Mouse (Mus musculus) forebrain, embryonic 13.5 days (tissue): ENCODE results near the gene Tex14. TPM values are rescaled to one million over a fixed set of nuclear protein-coding genes. Genes with fewer than 3 reads are reported as not detected.

Source experiments
- ATAC-seq: fragments of 200-750 bp; cut with Nextera tagmentation; 2 replicates; pipeline ENCODE4 v1.8.0; 2017
- H3K27ac ChIP-seq: fragments of 300-500 bp; sonication (generic); 2 replicates; pipeline ENCODE4 v1.5.1; 2015; ENCODE audit warnings: inconsistent platforms, mild to moderate bottlenecking, moderate library complexity
- H3K27me3 ChIP-seq: fragments of 300-500 bp; sonication (generic); 2 replicates; pipeline ENCODE4 v1.6.1; 2015; ENCODE audit warnings: mild to moderate bottlenecking, inconsistent platforms
- H3K36me3 ChIP-seq: fragments of 300-500 bp; sonication (generic); 2 replicates; pipeline ENCODE4 v1.6.1; 2015; ENCODE audit warnings: mild to moderate bottlenecking, inconsistent platforms; ENCODE audit not compliant: poor library complexity, severe bottlenecking
- H3K4me1 ChIP-seq: fragments of 300-500 bp; sonication (generic); 2 replicates; pipeline ENCODE4 v1.6.1; 2015; ENCODE audit warnings: inconsistent platforms
- H3K4me2 ChIP-seq: fragments of 300-500 bp; sonication (generic); 2 replicates; pipeline ENCODE4 v1.6.1; 2015; ENCODE audit warnings: inconsistent platforms, mild to moderate bottlenecking, moderate library complexity
- H3K4me3 ChIP-seq: fragments of 300-500 bp; sonication (generic); 2 replicates; pipeline ENCODE4 v1.5.1; 2015; ENCODE audit warnings: mild to moderate bottlenecking, inconsistent platforms
- H3K9ac ChIP-seq: fragments of 300-500 bp; sonication (generic); 2 replicates; pipeline ENCODE4 v1.6.1; 2015; ENCODE audit warnings: mild to moderate bottlenecking, inconsistent platforms
- H3K9me3 ChIP-seq: fragments of 300-500 bp; sonication (generic); replicated peaks from 2 replicates; pipeline ENCODE4 v1.6.1; 2016; ENCODE audit warnings: inconsistent platforms
- WGBS: fragments of 180-500 bp; shearing (Covaris S2); methylation state at CpG from one replicate; pipeline ENCODE4 v1.1.7; 2015; 5-methylcytosine and 5-hydroxymethylcytosine counted together
- polyA plus RNA-seq: library from polyadenylated mRNA; unstranded; fragments of >200 nt; fragmentation: Nextera tagmentation; extraction: Ambion mirVana; gene quantifications from 2 replicates; pipeline ENCODE4 v1.2.1, GENCODE M21; 2015

Gene Tex14
- polyA plus RNA-seq, 1 experiment from 2014 or later: 0.10 TPM

DNA sequence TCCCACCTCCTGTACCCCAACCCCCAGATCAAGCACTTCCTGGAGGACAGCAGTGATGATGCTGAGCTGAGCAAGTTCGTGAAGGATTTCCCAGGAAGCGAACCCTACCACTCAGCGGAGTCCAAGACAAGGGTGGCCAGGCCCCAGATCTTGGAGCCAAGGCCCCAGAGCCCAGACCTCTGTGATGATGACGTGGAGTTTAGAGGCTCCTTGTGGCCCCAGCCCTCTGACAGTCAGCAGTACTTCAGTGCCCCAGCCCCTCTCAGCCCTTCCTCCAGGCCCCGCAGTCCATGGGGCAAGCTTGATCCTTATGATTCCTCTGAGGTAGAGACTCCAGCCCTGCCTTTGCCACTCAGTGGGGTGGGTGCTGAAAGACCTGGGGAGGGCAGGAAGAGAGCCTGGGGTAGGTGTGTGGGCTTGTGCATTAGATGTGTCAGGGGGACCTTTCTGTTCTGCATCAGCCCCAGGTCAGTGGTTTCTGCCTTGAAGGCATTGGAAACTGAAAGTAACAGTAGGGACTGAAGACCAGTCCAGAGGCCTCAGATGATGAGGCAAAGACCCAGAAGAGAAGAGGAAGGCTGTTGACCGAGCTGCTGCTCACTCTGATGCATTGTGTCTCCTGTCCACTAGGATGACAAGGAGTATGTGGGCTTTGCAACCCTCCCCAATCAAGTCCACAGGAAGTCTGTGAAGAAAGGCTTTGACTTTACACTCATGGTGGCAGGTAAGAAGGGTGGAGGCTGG lies 178.6 kb downstream of the Tex14 start:
- no peak overlapping the region for H3K9ac ChIP-seq
- H3K27ac ChIP-seq: no peak overlapping the region
- H3K4me1 ChIP-seq: peaks cover 5% of the 10 kb centered on the region
- ATAC-seq: no peak
- no peaks in the 10 kb centered on the region for H3K27me3 ChIP-seq
- H3K9me3 ChIP-seq: no peaks in the 10 kb centered on the region
- WGBS: 79% methylated on average over 6 of the region's 6 CpGs
- H3K4me3 ChIP-seq: no peak overlapping the region
- no peak overlapping the region for H3K4me2 ChIP-seq
- H3K36me3 ChIP-seq: no peaks in the 10 kb centered on the region

DNA sequence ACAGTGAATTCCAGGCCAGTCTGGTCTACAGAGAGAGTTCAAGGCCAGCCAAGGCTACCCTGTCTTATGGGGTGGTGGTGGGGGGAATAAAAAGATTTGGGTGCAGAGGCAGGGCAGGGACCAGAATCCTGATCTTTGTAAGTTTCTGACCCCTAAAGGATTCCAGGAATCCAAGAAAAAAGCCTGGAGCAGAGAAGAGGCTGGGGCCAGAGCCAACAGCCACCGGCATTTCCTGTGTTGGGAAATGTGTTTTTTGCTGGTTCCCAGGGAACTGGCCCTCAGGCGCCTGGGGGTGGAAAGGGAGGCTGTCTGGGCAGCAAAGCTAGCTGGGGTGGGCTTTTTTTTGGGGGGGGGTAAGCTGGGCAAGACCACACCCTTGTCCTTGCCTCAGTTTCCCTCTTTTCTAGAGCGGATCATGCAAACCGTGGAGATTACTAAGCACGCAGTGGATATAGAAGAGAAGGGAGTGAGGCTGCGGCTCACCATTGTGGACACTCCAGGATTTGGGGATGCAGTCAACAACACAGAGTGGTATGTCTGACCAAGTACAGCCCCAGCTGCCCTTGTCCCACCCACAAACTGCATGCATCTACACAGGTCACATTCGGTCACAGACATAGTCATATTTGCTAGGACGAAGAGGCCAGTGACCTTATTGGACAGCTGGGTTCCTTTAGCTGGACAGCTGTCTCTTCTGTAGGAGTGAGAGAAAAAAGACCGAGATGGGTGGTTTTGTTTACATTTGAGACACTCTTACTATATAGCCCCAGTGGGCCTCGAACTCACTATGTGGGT lies 180.0 kb downstream of the Tex14 start:
- Histone ChIP-seq H3K4me2 (no peak overlapping the region), H3K4me1 (peaks cover 7% of the 10 kb centered on the region), H3K9me3 (no peaks in the 10 kb centered on the region), H3K4me3 (no peak overlapping the region), H3K36me3 (no peaks in the 10 kb centered on the region), H3K27ac (no peak overlapping the region), H3K9ac (no peak overlapping the region), H3K27me3 (no peaks in the 10 kb centered on the region)
- no peak for ATAC-seq
- 88% methylated on average over 10 of the region's 10 CpGs for WGBS

DNA sequence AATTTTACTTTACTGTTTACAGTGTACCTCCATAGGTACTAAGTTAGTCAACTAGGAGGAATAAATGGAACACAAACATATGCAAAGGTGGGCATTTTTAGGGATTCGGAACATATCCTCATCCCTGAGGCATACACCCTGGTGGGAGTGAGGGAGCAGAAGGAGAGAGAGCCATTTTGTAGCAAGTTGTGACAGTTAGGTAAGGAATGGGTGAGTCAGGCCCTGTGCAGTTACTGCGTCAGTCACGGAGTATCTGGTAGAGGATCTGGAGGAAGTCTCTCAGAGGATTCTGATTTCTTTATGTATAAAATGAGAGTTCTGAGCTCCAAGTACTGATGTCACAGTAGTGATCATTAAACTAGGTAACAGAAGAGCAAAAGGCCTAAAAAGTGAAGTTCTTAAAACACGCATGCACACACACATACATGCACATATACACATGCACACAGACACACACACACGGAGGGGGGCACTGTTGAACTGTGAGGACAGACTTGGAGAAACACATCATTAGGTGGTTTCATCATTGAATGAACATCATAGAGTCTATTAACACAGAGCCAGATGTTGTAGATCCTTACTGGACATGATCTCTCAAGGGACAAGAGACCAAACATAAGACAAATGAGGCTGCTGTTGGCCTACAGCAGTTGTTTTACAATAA lies 182.5 kb downstream of the Tex14 start:
- no peaks in the 10 kb centered on the region for H3K9me3 ChIP-seq
- WGBS: 94% methylated on average over 5 of the region's 5 CpGs
- no peaks in the 10 kb centered on the region for H3K36me3 ChIP-seq
- H3K4me1 ChIP-seq: peaks cover 18% of the 10 kb centered on the region
- no peak overlapping the region for H3K4me2 ChIP-seq
- H3K9ac ChIP-seq: no peak overlapping the region
- ATAC-seq: no peak
- H3K27me3 ChIP-seq: no peaks in the 10 kb centered on the region
- H3K4me3 ChIP-seq: no peak overlapping the region
- no peak overlapping the region for H3K27ac ChIP-seq

DNA sequence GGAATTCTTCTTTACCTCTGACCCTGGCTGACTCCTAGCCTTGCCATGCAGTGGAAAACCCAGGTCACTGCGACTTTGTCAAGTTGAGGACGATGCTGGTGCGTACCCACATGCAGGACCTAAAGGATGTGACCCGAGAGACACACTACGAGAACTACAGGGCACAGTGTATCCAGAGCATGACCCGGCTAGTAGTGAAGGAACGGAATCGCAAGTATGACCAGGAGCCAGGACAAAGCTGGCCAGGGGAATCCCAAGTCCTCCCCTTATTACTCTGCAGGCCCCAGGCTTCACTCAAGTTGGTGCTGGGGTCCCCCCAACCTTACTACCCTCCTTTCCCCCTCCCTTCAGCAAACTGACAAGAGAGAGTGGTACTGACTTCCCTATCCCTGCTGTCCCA lies 184.7 kb downstream of the Tex14 start:
- Histone ChIP-seq H3K4me2 (peak overlapping the region; percentile 91; the same call in 1 of the 2 replicates), H3K36me3 (peaks cover 4% of the 10 kb centered on the region; the same call in 1 of the 2 replicates), H3K27me3 (no peaks in the 10 kb centered on the region), H3K4me3 (no peak overlapping the region), H3K4me1 (peaks cover 41% of the 10 kb centered on the region), H3K9ac (peak overlapping the region; percentile 87; the same call in 1 of the 2 replicates), H3K9me3 (no peaks in the 10 kb centered on the region), H3K27ac (no peak overlapping the region)
- WGBS: 91% methylated on average over 8 of the region's 8 CpGs
- ATAC-seq: no peak

DNA sequence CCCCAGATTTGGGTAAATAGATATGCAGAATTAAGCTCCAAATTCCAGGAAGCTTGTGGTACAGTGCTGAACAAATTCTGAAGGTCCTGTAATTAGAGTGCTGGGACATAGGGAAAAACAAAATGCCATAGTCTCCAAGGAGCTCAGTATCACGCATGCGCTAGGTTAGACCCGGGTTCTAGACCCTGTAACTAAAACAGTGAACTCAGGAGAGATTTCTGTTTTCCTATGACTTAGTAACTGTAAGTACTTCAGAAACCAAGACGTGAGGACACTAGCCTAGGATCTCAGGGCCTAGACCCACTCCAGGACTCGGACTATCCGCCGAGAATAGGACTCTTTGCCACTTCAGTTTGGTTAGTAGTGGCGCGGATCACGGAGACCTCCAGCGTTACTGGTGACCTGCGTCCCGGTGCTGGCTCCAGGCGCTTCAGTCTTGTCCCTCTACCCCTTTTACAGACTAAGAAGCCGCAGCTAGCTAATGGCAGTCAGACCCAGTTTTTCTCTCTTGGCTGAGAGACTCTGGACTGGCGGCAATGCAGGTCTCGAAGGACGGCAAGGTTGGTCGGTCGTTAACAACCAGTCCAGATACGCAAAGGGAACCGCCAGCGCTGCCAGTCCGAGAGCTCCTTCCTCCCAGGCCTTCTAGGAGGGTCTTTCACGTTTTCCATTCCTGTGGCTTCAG lies 186.1 kb downstream of the Tex14 start:
- no peak for ATAC-seq
- Histone ChIP-seq H3K27ac (peak overlapping the region; percentile 82), H3K27me3 (no peaks in the 10 kb centered on the region), H3K4me2 (peak overlapping the region; percentile 91), H3K4me1 (peaks cover 50% of the 10 kb centered on the region), H3K9me3 (no peaks in the 10 kb centered on the region), H3K36me3 (peaks cover 4% of the 10 kb centered on the region; the same call in 1 of the 2 replicates), H3K4me3 (peak overlapping the region; percentile 80), H3K9ac (peak overlapping the region; percentile 87)
- 2% methylated on average over 25 of the region's 25 CpGs for WGBS

DNA sequence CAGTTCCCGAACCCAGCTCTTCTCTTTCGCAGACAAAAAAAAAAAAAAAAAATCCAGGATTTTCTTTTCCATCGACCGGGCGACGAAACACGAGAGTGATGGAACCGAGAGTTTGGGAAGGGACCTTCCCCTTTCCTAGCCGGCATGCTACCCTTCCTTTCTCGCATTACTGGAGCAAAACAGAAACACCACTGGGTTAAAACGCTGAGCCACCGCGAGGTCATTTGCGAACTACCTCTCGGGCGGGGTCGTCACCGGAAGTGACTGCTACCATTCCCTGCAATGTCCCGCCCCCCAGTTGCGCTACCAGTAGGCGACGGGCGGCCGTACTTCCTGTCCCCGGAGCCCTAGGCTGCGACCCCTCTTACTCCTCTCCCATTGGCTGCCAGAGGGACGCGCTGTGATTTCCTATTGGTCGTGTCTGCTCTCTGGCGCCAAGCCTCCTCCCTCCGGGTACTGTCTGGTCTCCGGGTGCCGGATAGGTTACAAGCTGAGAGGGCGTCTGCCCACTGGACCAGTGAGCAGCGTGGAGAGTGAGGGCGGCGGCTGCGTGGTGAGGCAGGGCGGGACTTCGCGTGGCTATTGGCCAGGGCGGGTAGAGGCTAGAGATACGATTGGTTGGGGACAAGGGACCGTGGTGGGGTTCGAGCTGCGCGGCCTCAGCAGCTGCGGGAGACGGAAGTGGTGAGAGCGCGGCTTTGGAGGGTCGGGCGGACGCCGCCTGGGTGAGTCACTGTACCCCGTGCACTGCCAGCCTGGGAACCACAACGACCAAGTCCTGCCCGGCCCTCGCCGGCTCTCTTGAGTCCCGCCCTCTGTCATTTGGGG lies 186.9 kb downstream of the Tex14 start, which contains the start of gene Mtmr4:
Gene Mtmr4, plus strand, starts transcription at position 637 of the 828 bp plus-strand sequence.
- H3K4me2 ChIP-seq: peak within 1 kb of the TSS; percentile 91
- ATAC-seq: peak; percentile 98
- H3K27me3 ChIP-seq: no peaks in the 10 kb centered on the region
- peak within 1 kb of the TSS; percentile 90 for H3K27ac ChIP-seq
- H3K36me3 ChIP-seq: peaks cover 4% of the 10 kb centered on the region; the same call in 1 of the 2 replicates
- WGBS: under 1% methylated on average over 60 of the region's 61 CpGs
- H3K4me3 ChIP-seq: peak within 1 kb of the TSS; percentile 80
- peaks cover 57% of the 10 kb centered on the region for H3K4me1 ChIP-seq
- peak within 1 kb of the TSS; percentile 87 for H3K9ac ChIP-seq
- H3K9me3 ChIP-seq: no peaks in the 10 kb centered on the region

DNA sequence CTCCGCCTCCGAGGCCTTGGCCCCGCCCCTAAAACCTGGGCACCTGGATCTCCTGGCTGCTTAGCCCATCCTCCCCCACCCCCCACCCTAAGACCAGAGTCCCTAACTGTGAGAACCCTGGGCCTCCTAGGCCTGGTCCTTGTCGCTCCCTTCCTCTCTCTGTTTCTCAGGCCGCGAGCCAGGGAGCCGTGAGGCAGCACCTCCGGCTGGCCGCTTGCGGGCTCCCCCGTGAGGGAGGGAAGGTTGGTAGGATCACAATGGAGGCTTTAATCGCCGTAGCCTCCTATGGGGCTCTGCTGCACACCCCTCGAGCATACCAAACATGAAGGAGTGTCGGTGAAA lies 187.5 kb downstream of the Tex14 start:
- H3K9me3 ChIP-seq: no peaks in the 10 kb centered on the region
- ATAC-seq: no peak

GRCm38 (mm10) chr11:87592713-87593598 lies 188.1 kb downstream of the Tex14 start:
- no peak for ATAC-seq
- Histone ChIP-seq H3K4me2 (peak overlapping the region; percentile 80), H3K9ac (peak overlapping the region; percentile 82), H3K27ac (peak overlapping the region; percentile 90), H3K9me3 (no peaks in the 10 kb centered on the region), H3K4me1 (peaks cover 68% of the 10 kb centered on the region), H3K4me3 (peak overlapping the region; percentile 80), H3K36me3 (peaks cover 15% of the 10 kb centered on the region), H3K27me3 (no peaks in the 10 kb centered on the region)
- 38% methylated on average over 13 of the region's 13 CpGs for WGBS

More for the DNA sequence above, 187.5 kb downstream of the Tex14 start:
- Histone ChIP-seq H3K4me1 (peaks cover 63% of the 10 kb centered on the region), H3K27me3 (no peaks in the 10 kb centered on the region), H3K36me3 (peaks cover 9% of the 10 kb centered on the region), H3K4me3 (peak overlapping the region; percentile 80), H3K27ac (peak overlapping the region; percentile 90), H3K9ac (peak overlapping the region; percentile 82), H3K4me2 (peak overlapping the region; percentile 80)
- under 1% methylated on average over 14 of the region's 15 CpGs for WGBS

- peaks cover 39% of the 10 kb centered on the region for H3K36me3 ChIP-seq
- peak overlapping the region; percentile 89 for H3K4me3 ChIP-seq
- H3K27me3 ChIP-seq: no peaks in the 10 kb centered on the region
- 2% methylated on average over 20 of the region's 37 CpGs for WGBS
- H3K27ac ChIP-seq: peak overlapping the region; percentile 94
- H3K9ac ChIP-seq: peak overlapping the region; percentile 98
- H3K4me1 ChIP-seq: peaks cover 56% of the 10 kb centered on the region
- peak overlapping the region; percentile 82 for H3K4me2 ChIP-seq
- ATAC-seq: peak; percentile 54
- H3K9me3 ChIP-seq: no peaks in the 10 kb centered on the region
Observed at GRCm38 (mm10) chr11:87595327-87595841, 190.5 kb downstream of the Tex14 start.

DNA sequence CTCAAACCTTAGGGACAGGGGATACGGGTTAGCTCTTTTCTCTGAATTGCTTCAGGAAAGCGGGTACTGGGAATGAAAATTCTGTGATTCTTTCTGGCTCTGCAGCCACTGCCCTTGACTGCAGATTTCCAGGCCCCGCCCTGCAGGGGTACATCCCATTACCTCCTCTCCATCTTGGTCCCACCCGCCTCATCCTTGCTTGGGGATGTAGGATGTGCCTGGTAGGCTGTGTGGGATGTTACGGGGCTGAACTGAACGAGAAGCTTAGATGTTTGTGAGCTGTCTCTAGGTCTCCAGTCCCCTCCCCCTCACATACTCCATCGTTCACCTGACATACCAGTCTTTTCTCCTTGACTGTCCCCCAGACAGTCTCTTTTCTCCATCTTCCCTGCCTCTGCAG lies 191.1 kb downstream of the Tex14 start:
- H3K4me1 ChIP-seq: peaks cover 50% of the 10 kb centered on the region
- ATAC-seq: no peak
- H3K4me2 ChIP-seq: peak overlapping the region; percentile 82
- no peaks in the 10 kb centered on the region for H3K27me3 ChIP-seq
- H3K27ac ChIP-seq: peak overlapping the region; percentile 94
- peak overlapping the region; percentile 89 for H3K4me3 ChIP-seq
- peaks cover 45% of the 10 kb centered on the region for H3K36me3 ChIP-seq
- H3K9me3 ChIP-seq: no peaks in the 10 kb centered on the region
- H3K9ac ChIP-seq: peak overlapping the region; percentile 98
- 4% methylated on average over 7 of the region's 7 CpGs for WGBS
